Mouse (Mus musculus) naive thymus-derived CD4-positive, alpha-beta T cell, adult 5 months (primary cell): ENCODE data around the gene Olfr150. TPM values are rescaled to one million over a fixed set of nuclear protein-coding genes. Genes with fewer than 3 reads are reported as not detected.

Experiments used
- polyA plus RNA-seq: library from polyadenylated mRNA; unstranded; fragments of 100-300 nt; shearing (Covaris generic); gene quantifications from one replicate; pipeline ENCODE4 v1.2.1, GENCODE M21; 2017

Olfr150 gene
- not detected for polyA plus RNA-seq

DNA sequence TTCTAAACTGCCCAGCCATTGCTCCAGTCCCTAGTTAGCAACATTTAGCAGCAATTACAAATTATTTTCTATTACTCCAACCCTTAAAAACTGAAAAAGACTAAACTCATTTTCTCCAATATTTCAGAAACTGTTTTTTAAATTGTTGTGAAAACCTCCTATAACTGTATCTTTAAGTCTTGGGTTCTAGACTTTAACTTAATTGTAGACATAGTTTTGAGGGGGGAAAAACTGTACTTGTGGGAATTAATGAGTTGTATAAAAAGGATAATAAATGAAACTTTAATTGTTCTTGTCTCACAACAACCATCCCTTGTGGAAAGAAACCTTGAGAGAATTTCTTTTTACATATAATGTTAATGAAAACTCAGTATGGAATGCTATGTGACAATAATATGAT lies at the start of gene Olfr150:
Gene Olfr150 (plus strand): TSS at position 301 of the 400 bp plus-strand sequence.

DNA sequence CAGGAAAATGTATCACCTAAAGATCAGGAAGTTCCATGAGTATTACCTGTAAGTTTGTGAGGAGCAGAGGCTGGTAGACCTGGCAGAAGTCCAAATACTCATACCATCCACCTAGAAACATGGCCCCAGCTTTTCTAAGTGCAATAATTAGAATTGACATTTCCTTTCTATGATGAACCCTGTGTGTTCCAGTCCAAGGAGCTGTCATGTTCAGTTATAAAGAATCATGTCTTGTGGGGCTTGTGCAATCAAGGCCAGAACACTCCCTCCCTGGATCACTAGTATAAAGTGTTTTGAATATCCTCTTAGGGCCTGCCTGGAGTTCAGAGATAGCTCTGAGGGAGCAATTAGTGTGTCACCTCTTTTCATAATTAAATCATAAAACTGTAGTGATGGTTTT lies 23.8 kb upstream of the Olfr150 start, which contains the start of gene Olfr149:
Gene Olfr149 (minus strand): TSS at position 101 of the 400 bp plus-strand sequence.

DNA sequence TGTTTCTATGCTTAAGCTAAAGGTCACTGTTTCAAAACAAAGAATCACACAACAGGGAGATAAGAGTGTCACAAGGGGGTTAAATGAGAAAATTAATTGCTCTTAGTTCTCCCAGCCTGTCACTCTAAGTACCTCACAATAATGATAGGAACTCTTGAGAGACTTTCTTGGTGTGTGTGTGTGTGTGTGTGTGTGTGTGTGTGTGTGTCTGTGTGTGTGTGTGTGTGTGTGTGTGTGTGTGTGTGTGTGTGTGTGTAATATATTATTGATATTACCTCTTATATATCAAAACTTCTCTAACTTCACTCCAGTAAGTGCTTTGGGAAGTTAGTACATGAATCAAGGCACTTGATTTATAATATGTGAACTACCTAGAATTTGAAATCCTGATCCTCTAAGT lies 19.7 kb upstream of the Olfr150 start, which contains the start of gene Olfr965:
Gene Olfr965 (plus strand): TSS at position 301 of the 400 bp plus-strand sequence.

DNA sequence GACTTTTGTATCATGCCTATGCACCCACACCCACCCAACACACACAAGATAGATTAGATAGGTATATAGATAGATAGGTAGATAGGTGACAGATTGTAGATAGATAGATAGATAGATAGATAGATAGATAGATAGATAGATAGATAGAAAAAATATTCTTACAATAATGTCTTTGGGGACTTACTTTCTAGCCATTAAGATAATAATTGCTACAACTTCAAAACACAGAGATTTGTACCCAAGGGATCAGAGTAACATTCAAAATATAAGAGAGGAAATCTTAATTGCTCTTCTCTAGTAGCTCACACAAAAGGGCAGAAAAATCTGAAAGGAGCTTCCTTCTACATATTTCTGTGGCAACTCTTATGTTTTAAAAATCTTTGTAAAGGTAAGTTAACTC lies 15.2 kb downstream of the Olfr150 start, which contains the start of gene Olfr967:
Gene Olfr967 (plus strand): TSS at position 301 of the 400 bp plus-strand sequence.

DNA sequence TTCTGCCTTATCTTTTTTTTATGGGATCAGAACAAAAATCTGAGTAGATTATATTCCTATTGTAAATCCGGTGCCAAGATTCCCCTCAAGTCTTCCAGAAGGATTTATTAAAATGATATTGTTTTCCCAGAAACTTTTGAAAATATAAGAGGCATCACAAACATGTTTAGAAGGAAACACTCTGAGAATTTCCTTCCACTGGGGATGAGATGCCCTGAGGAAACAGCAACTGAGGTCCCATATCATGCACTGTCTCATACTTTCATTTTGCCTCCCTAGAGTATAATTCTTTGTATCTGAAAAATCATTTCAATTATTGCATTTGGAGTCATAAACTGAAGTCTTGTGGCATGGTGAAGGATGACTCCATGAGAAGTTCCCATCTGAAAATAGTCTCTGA lies 52.4 kb downstream of the Olfr150 start, which contains the start of gene Olfr968:
Gene Olfr968 (minus strand): TSS at position 101 of the 400 bp plus-strand sequence.

Other genes with a start within 250 kb of the Olfr150 start
- gene Olfr44, start 237.0 kb upstream of the Olfr150 start, polyA plus RNA-seq: not detected
- gene Olfr957, start 215.2 kb upstream of the Olfr150 start, polyA plus RNA-seq: not detected
- not detected for gene Olfr958, start 176.9 kb upstream of the Olfr150 start, polyA plus RNA-seq
- gene Olfr959, start 155.4 kb upstream of the Olfr150 start, polyA plus RNA-seq: not detected
- not detected for gene AW551984, start 126.6 kb upstream of the Olfr150 start, polyA plus RNA-seq
- gene Olfr148, start 120.3 kb upstream of the Olfr150 start, polyA plus RNA-seq: not detected
- not detected for gene Olfr960, start 109.6 kb upstream of the Olfr150 start, polyA plus RNA-seq
- gene Olfr961, start 85.9 kb upstream of the Olfr150 start, polyA plus RNA-seq: 0.20 TPM
- gene Olfr963, start 63.8 kb upstream of the Olfr150 start, polyA plus RNA-seq: not detected
- not detected for gene Olfr149, start 23.9 kb upstream of the Olfr150 start, polyA plus RNA-seq
- gene Olfr965, start 19.6 kb upstream of the Olfr150 start, polyA plus RNA-seq: not detected
- gene Olfr967, start 15.3 kb downstream of the Olfr150 start, polyA plus RNA-seq: not detected
- not detected for gene Olfr968, start 52.3 kb downstream of the Olfr150 start, polyA plus RNA-seq
- gene Olfr969, start 60.0 kb downstream of the Olfr150 start, polyA plus RNA-seq: not detected
- not detected for gene Olfr970, start 77.9 kb downstream of the Olfr150 start, polyA plus RNA-seq
- not detected for gene Olfr971, start 105.9 kb downstream of the Olfr150 start, polyA plus RNA-seq
- not detected for gene Olfr972, start 135.4 kb downstream of the Olfr150 start, polyA plus RNA-seq
- gene Olfr229, start 176.4 kb downstream of the Olfr150 start, polyA plus RNA-seq: not detected
- 0.12 TPM for gene Olfr974, start 206.5 kb downstream of the Olfr150 start, polyA plus RNA-seq
- not detected for gene Olfr975, start 221.1 kb downstream of the Olfr150 start, polyA plus RNA-seq
- gene Olfr976, start 230.2 kb downstream of the Olfr150 start, polyA plus RNA-seq: not detected